Mouse (Mus musculus) stomach, embryonic 14.5 days (tissue): ENCODE data around the gene Dhodh. TPM values are rescaled to one million over a fixed set of nuclear protein-coding genes. Genes with fewer than 3 reads are reported as not detected.

Experiments used
- ATAC-seq: fragments of 200-750 bp; cut with Nextera tagmentation; 2 replicates; pipeline ENCODE4 v1.8.0; 2017; ENCODE audit warnings: low read depth, moderate TSS enrichment; ENCODE audit not compliant: insufficient number of reproducible peaks, insufficient read depth, low FRiP score
- H3K27ac ChIP-seq: fragments of 300-500 bp; sonication (generic); 2 replicates; pipeline ENCODE4 v1.5.1; 2014; ENCODE audit warnings: mild to moderate bottlenecking, low read length, moderate library complexity, mixed read lengths
- H3K27me3 ChIP-seq: fragments of 300-500 bp; sonication (generic); 2 replicates; pipeline ENCODE4 v1.6.1; 2014; ENCODE audit warnings: low read length, control low read depth, mixed read lengths; ENCODE audit not compliant: control insufficient read depth, insufficient read depth
- H3K36me3 ChIP-seq: fragments of 300-500 bp; sonication (generic); 2 replicates; pipeline ENCODE4 v1.6.1; 2014; ENCODE audit warnings: mild to moderate bottlenecking, control low read depth, low read length, moderate library complexity, mixed read lengths; ENCODE audit not compliant: control insufficient read depth, insufficient read depth
- H3K4me1 ChIP-seq: fragments of 300-500 bp; sonication (generic); 2 replicates; pipeline ENCODE4 v1.6.1; 2014; ENCODE audit warnings: low read length, control low read depth, mixed read lengths; ENCODE audit not compliant: control insufficient read depth, insufficient read depth
- H3K4me2 ChIP-seq: fragments of 300-500 bp; sonication (generic); replicated peaks from 2 replicates; pipeline ENCODE4 v1.6.1; 2014; ENCODE audit warnings: low read depth, low read length, control low read depth
- H3K4me3 ChIP-seq: fragments of 300-500 bp; sonication (generic); 2 replicates; pipeline ENCODE4 v1.5.1; 2014; ENCODE audit warnings: low read depth, low read length, control low read depth
- H3K9ac ChIP-seq: fragments of 300-500 bp; sonication (generic); replicated peaks from 2 replicates; pipeline ENCODE4 v1.6.1; 2014; ENCODE audit warnings: low read depth, mild to moderate bottlenecking, control low read depth, low read length, moderate library complexity, mixed read lengths
- H3K9me3 ChIP-seq: fragments of 300-500 bp; sonication (generic); 2 replicates; pipeline ENCODE4 v1.6.1; 2016; ENCODE audit warnings: low read depth, low read length, control low read depth; ENCODE audit not compliant: control insufficient read depth
- WGBS: fragments of 180-500 bp; shearing (Covaris S2); extraction: QIAGEN DNeasy Blood & Tissue Kit; methylation state at CpG from one replicate; pipeline ENCODE4 v1.1.7; 2014; 5-methylcytosine and 5-hydroxymethylcytosine counted together
- polyA plus RNA-seq: library from polyadenylated mRNA; unstranded; fragments of >200 nt; fragmentation: Nextera tagmentation; extraction: Ambion mirVana; gene quantifications from 2 replicates; pipeline ENCODE4 v1.2.1, GENCODE M21; 2014

The Dhodh gene
- polyA plus RNA-seq, result 40.1 and 45.1 TPM in 2 replicates

DNA sequence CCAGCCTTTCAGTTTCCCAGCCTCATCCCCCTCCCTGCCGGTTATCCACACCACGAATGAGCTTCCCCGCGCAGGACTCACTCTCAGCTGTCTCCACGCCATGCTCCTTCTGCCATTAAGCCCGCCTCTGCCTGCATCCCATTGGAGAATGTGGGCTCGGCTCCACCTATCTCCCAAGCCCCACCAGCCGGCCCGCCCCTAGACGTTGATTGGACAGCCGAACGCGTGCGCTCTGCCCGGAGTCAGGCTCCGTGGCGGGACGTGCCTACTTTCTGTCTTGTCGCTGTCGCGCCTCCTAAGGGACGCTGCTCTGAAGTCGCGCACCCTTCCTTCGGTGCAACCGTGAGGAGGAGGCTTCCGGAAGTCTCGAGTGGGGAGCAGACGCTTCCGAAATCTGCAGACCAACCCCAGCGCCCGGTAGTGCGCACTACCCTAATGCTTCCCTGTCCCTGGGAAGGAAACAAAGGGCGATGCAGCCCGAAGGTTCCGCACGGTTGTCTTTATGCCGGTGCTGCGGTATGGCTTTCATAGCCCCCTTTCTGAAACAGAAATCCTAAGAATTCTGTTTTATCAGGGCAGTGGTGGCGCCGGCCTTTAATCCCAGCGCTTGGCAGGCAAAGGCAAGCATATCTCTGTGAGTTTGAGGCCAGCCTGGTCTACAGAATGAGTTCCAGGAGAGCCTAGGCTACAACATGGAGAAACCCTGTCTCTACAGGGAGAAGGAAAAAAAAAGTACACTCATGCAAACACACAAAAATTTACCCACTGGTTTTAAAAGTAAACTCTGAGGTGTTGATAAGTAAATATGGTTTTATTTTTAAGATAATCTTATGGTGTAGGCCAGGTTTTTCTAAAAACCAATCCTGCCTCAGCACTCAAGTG is at the start of gene Dhodh:
Dhodh (minus strand) TSS at position 403 of the 882 bp plus-strand sequence.
- WGBS, result under 1% methylated on average over 42 of the region's 42 CpGs
- Histone ChIP-seq H3K4me3 (peak within 1 kb of the TSS; percentile 36), H3K27me3 (no peaks in the 10 kb centered on the region), H3K9me3 (no peaks in the 10 kb centered on the region), H3K4me1 (peaks cover 5% of the 10 kb centered on the region; the same call in 1 of the 2 replicates), H3K36me3 (peaks cover 7% of the 10 kb centered on the region; the same call in 1 of the 2 replicates), H3K4me2 (peak within 1 kb of the TSS; percentile 63), H3K27ac (peak within 1 kb of the TSS; percentile 95), H3K9ac (peak within 1 kb of the TSS; percentile 51)
- ATAC-seq, result peak; percentile 99

- 89% methylated on average over 3 of the region's 3 CpGs for WGBS
- no peak overlapping the region for H3K4me3 ChIP-seq
- no peaks in the 10 kb centered on the region for H3K4me1 ChIP-seq
- no peaks in the 10 kb centered on the region for H3K9me3 ChIP-seq
- H3K27ac ChIP-seq, result no peak overlapping the region
- no peaks in the 10 kb centered on the region for H3K27me3 ChIP-seq
- no peak overlapping the region for H3K4me2 ChIP-seq
- ATAC-seq, result no peak
- H3K9ac ChIP-seq, result no peak overlapping the region
- H3K36me3 ChIP-seq, result no peaks in the 10 kb centered on the region
These were observed 48.4 kb upstream of the Dhodh start for GRCm38 (mm10) chr8:109656860-109657259.

- no peaks in the 10 kb centered on the region for H3K4me1 ChIP-seq
These were observed 42.3 kb upstream of the Dhodh start for GRCm38 (mm10) chr8:109650801-109651200.

GRCm38 (mm10) chr8:109648469-109648868 is 40.0 kb upstream of the Dhodh start:
- ATAC-seq, result no peak
- H3K27me3 ChIP-seq, result no peaks in the 10 kb centered on the region
- H3K4me1 ChIP-seq, result no peaks in the 10 kb centered on the region
- H3K9ac ChIP-seq, result no peak overlapping the region
- no peak overlapping the region for H3K4me3 ChIP-seq
- no peak overlapping the region for H3K27ac ChIP-seq
- H3K9me3 ChIP-seq, result no peaks in the 10 kb centered on the region
- 34% methylated on average over 7 of the region's 7 CpGs for WGBS
- H3K4me2 ChIP-seq, result no peak overlapping the region
- no peaks in the 10 kb centered on the region for H3K36me3 ChIP-seq

More at GRCm38 (mm10) chr8:109650801-109651200, 42.3 kb upstream of the Dhodh start:
- H3K27ac ChIP-seq, result no peak overlapping the region
- ATAC-seq, result no peak
- H3K36me3 ChIP-seq, result no peaks in the 10 kb centered on the region
- H3K27me3 ChIP-seq, result no peaks in the 10 kb centered on the region
- no peak overlapping the region for H3K9ac ChIP-seq
- WGBS, result 80% methylated on average over 10 of the region's 10 CpGs
- H3K4me2 ChIP-seq, result no peak overlapping the region
- no peaks in the 10 kb centered on the region for H3K9me3 ChIP-seq
- no peak overlapping the region for H3K4me3 ChIP-seq

DNA sequence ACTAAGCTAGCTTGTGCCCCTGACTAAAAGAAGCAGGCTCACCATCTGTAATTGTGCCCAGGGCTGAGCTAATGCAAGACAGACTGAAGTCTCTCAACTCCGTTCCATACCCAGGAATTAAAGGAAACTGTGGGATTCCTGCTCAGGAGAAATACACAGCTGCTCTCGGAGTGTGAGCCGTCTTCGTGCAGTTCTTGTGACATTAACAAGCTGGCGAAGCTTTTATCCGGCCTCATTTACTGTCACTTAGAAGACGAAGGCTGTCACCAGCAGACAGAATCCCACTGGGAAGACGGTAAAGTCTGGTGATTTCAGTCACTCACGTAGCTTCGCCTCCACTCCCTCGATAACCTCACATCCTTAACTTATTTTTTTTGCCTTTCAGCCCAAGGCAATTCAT is 38.9 kb upstream of the Dhodh start:
- ATAC-seq, result no peak
- H3K9ac ChIP-seq, result no peak overlapping the region
- 64% methylated on average over 11 of the region's 11 CpGs for WGBS
- H3K36me3 ChIP-seq, result no peaks in the 10 kb centered on the region
- H3K4me1 ChIP-seq, result no peaks in the 10 kb centered on the region
- no peak overlapping the region for H3K4me3 ChIP-seq
- no peaks in the 10 kb centered on the region for H3K9me3 ChIP-seq
- H3K4me2 ChIP-seq, result no peak overlapping the region
- H3K27ac ChIP-seq, result no peak overlapping the region
- H3K27me3 ChIP-seq, result no peaks in the 10 kb centered on the region

- no peak overlapping the region for H3K4me2 ChIP-seq
- H3K4me3 ChIP-seq, result no peak overlapping the region
These were observed 32.8 kb upstream of the Dhodh start for GRCm38 (mm10) chr8:109641236-109641635.

GRCm38 (mm10) chr8:109640410-109640809 is 31.9 kb upstream of the Dhodh start:
- H3K36me3 ChIP-seq, result no peaks in the 10 kb centered on the region
- H3K27me3 ChIP-seq, result no peaks in the 10 kb centered on the region
- H3K4me3 ChIP-seq, result no peak overlapping the region
- H3K9me3 ChIP-seq, result no peaks in the 10 kb centered on the region
- no peak overlapping the region for H3K27ac ChIP-seq
- no peak overlapping the region for H3K9ac ChIP-seq
- no peak overlapping the region for H3K4me2 ChIP-seq
- H3K4me1 ChIP-seq, result no peaks in the 10 kb centered on the region
- no peak for ATAC-seq
- 52% methylated on average over 7 of the region's 7 CpGs for WGBS

More at GRCm38 (mm10) chr8:109641236-109641635, 32.8 kb upstream of the Dhodh start:
- Histone ChIP-seq H3K27me3 (no peaks in the 10 kb centered on the region), H3K4me1 (no peaks in the 10 kb centered on the region), H3K9ac (no peak overlapping the region), H3K36me3 (no peaks in the 10 kb centered on the region), H3K9me3 (no peaks in the 10 kb centered on the region), H3K27ac (no peak overlapping the region)
- WGBS, result 74% methylated on average over 5 of the region's 5 CpGs
- ATAC-seq, result no peak

GRCm38 (mm10) chr8:109638851-109639250 is 30.4 kb upstream of the Dhodh start:
- no peak for ATAC-seq
- 85% methylated on average over 5 of the region's 5 CpGs for WGBS
- Histone ChIP-seq H3K9me3 (no peaks in the 10 kb centered on the region), H3K27me3 (no peaks in the 10 kb centered on the region), H3K4me3 (no peak overlapping the region), H3K9ac (no peak overlapping the region), H3K36me3 (no peaks in the 10 kb centered on the region), H3K27ac (no peak overlapping the region), H3K4me2 (no peak overlapping the region), H3K4me1 (no peaks in the 10 kb centered on the region)
